Mouse (Mus musculus) stomach, embryonic 15.5 days (tissue): ENCODE results near the gene C1qa. TPM values are rescaled to one million over a fixed set of nuclear protein-coding genes. Genes with fewer than 3 reads are reported as not detected.

Source experiments
- ATAC-seq: fragments of 200-750 bp; cut with Nextera tagmentation; 2 replicates; pipeline ENCODE4 v1.8.0; 2017; ENCODE audit warnings: low read depth, moderate number of reproducible peaks, moderate TSS enrichment; ENCODE audit not compliant: insufficient read depth, low FRiP score
- H3K27ac ChIP-seq: fragments of 300-500 bp; sonication (generic); 2 replicates; pipeline ENCODE4 v1.5.1; 2015; ENCODE audit warnings: mild to moderate bottlenecking, inconsistent platforms
- H3K27me3 ChIP-seq: fragments of 300-500 bp; sonication (generic); replicated peaks from 2 replicates; pipeline ENCODE4 v1.6.1; 2015; ENCODE audit warnings: inconsistent platforms
- H3K36me3 ChIP-seq: fragments of 300-500 bp; sonication (generic); 2 replicates; pipeline ENCODE4 v1.6.1; 2015; ENCODE audit warnings: inconsistent platforms
- H3K4me1 ChIP-seq: fragments of 300-500 bp; sonication (generic); 2 replicates; pipeline ENCODE4 v1.6.1; 2015; ENCODE audit warnings: inconsistent platforms
- H3K4me2 ChIP-seq: fragments of 300-500 bp; sonication (generic); 2 replicates; pipeline ENCODE4 v1.6.1; 2015; ENCODE audit warnings: mild to moderate bottlenecking, inconsistent platforms
- H3K4me3 ChIP-seq: fragments of 300-500 bp; sonication (generic); replicated peaks from 2 replicates; pipeline ENCODE4 v1.5.1; 2015; ENCODE audit warnings: inconsistent platforms
- H3K9ac ChIP-seq: fragments of 300-500 bp; sonication (generic); 2 replicates; pipeline ENCODE4 v1.6.1; 2015; ENCODE audit warnings: inconsistent platforms
- H3K9me3 ChIP-seq: fragments of 300-500 bp; sonication (generic); 2 replicates; pipeline ENCODE4 v1.6.1; 2016; ENCODE audit warnings: inconsistent platforms
- WGBS: fragments of 180-500 bp; shearing (Covaris S2); methylation state at CpG from one replicate; pipeline ENCODE4 v1.1.7; 2015; 5-methylcytosine and 5-hydroxymethylcytosine counted together
- polyA plus RNA-seq: library from polyadenylated mRNA; unstranded; fragments of >200 nt; fragmentation: Nextera tagmentation; extraction: Ambion mirVana; gene quantifications from 2 replicates; pipeline ENCODE4 v1.2.1, GENCODE M21; 2015

The C1qa gene
- polyA plus RNA-seq, 1 experiment from 2014 or later: 54.3 TPM

- Histone ChIP-seq H3K4me2 (no peak overlapping the region), H3K4me1 (no peaks in the 10 kb centered on the region), H3K27me3 (peaks cover 10% of the 10 kb centered on the region; the same call in 1 of the 2 replicates), H3K9ac (no peak overlapping the region), H3K4me3 (no peak overlapping the region), H3K36me3 (no peaks in the 10 kb centered on the region), H3K27ac (no peak overlapping the region), H3K9me3 (no peaks in the 10 kb centered on the region)
- WGBS: 5% methylated on average over 6 of the region's 6 CpGs
- no peak for ATAC-seq
Measured at GRCm38 (mm10) chr4:136924529-136924928, 25.9 kb upstream of the C1qa start.

DNA sequence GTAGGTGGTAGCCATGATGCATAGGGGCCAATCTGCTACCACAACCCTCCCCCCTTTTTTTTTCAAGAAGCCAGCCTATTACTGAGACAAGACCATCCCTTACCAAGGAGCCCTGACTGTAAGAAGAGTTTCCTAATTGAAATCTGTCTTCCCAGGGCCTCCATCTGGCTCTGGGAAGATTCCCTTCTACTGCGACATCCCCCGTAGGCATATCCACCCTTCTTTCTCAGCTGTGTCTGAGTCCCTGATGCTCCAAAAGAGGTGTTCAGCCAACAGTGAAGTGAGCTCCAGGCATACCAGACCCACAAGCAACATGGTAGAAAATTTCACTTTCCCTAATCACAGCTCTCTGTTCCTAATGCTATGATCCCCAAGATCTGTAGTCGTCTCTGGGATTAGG is 20.9 kb upstream of the C1qa start:
- Histone ChIP-seq H3K9ac (no peak overlapping the region), H3K4me3 (no peak overlapping the region), H3K9me3 (no peaks in the 10 kb centered on the region), H3K4me2 (no peak overlapping the region), H3K27me3 (no peaks in the 10 kb centered on the region), H3K27ac (no peak overlapping the region), H3K4me1 (no peaks in the 10 kb centered on the region), H3K36me3 (no peaks in the 10 kb centered on the region)
- no peak for ATAC-seq
- 72% methylated on average over 3 of the region's 3 CpGs for WGBS

GRCm38 (mm10) chr4:136918834-136919233 is 20.2 kb upstream of the C1qa start:
- no peaks in the 10 kb centered on the region for H3K9me3 ChIP-seq
- H3K27me3 ChIP-seq: no peaks in the 10 kb centered on the region
- no peaks in the 10 kb centered on the region for H3K36me3 ChIP-seq
- no peak for ATAC-seq
- no peak overlapping the region for H3K4me2 ChIP-seq
- H3K9ac ChIP-seq: no peak overlapping the region
- H3K4me1 ChIP-seq: no peaks in the 10 kb centered on the region
- 82% methylated on average over 8 of the region's 8 CpGs for WGBS
- H3K4me3 ChIP-seq: no peak overlapping the region
- no peak overlapping the region for H3K27ac ChIP-seq

GRCm38 (mm10) chr4:136917165-136917524 is 18.5 kb upstream of the C1qa start:
- H3K9ac ChIP-seq: no peak overlapping the region
- no peak overlapping the region for H3K4me2 ChIP-seq
- no peak overlapping the region for H3K4me3 ChIP-seq
- no peaks in the 10 kb centered on the region for H3K4me1 ChIP-seq
- H3K27me3 ChIP-seq: peaks cover 13% of the 10 kb centered on the region
- H3K27ac ChIP-seq: no peak overlapping the region
- no peaks in the 10 kb centered on the region for H3K9me3 ChIP-seq
- WGBS: 30% methylated on average over 7 of the region's 7 CpGs
- ATAC-seq: no peak
- no peaks in the 10 kb centered on the region for H3K36me3 ChIP-seq

- Histone ChIP-seq H3K4me2 (no peak overlapping the region), H3K36me3 (no peaks in the 10 kb centered on the region), H3K4me1 (no peaks in the 10 kb centered on the region), H3K9ac (no peak overlapping the region), H3K4me3 (no peak overlapping the region), H3K27me3 (peaks cover 19% of the 10 kb centered on the region), H3K27ac (no peak overlapping the region), H3K9me3 (no peaks in the 10 kb centered on the region)
- 59% methylated on average over 20 of the region's 20 CpGs for WGBS
- no peak for ATAC-seq
Measured at GRCm38 (mm10) chr4:136916359-136917164, 18.0 kb upstream of the C1qa start.

- 27% methylated on average over 9 of the region's 9 CpGs for WGBS
- H3K4me1 ChIP-seq: no peaks in the 10 kb centered on the region
- peaks cover 31% of the 10 kb centered on the region for H3K27me3 ChIP-seq
- ATAC-seq: no peak
- no peaks in the 10 kb centered on the region for H3K36me3 ChIP-seq
- no peak overlapping the region for H3K27ac ChIP-seq
- no peaks in the 10 kb centered on the region for H3K9me3 ChIP-seq
- no peak overlapping the region for H3K4me2 ChIP-seq
- H3K9ac ChIP-seq: no peak overlapping the region
- H3K4me3 ChIP-seq: no peak overlapping the region
Measured at GRCm38 (mm10) chr4:136912841-136913240, 14.2 kb upstream of the C1qa start.

DNA sequence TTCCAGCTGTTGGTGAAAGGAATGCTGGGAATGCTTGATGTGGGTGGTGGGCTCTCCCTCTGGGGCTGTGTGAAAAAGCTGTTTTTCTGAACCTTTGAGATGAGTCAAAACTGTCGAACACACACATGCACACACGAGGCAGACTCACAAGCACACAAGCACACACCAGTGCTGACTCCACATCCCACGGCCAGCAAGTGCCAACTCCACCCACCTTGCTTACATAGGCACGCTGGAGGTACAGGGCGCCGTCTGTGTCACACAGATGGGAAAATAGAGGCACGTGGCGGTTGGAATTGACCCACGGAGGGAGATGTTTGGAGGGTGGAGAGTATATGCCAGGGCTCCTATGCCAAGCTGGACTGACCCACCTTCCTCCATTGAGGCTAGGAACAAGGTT is 13.2 kb upstream of the C1qa start:
- Histone ChIP-seq H3K27ac (no peak overlapping the region), H3K4me3 (no peak overlapping the region), H3K4me1 (no peaks in the 10 kb centered on the region), H3K9ac (no peak overlapping the region), H3K9me3 (no peaks in the 10 kb centered on the region), H3K27me3 (peaks cover 35% of the 10 kb centered on the region), H3K4me2 (no peak overlapping the region), H3K36me3 (no peaks in the 10 kb centered on the region)
- 44% methylated on average over 9 of the region's 9 CpGs for WGBS
- no peak for ATAC-seq

GRCm38 (mm10) chr4:136911211-136911646 is 12.6 kb upstream of the C1qa start:
- Histone ChIP-seq H3K9ac (no peak overlapping the region), H3K36me3 (no peaks in the 10 kb centered on the region), H3K4me2 (no peak overlapping the region), H3K4me1 (no peaks in the 10 kb centered on the region), H3K27ac (no peak overlapping the region), H3K9me3 (no peaks in the 10 kb centered on the region), H3K27me3 (peaks cover 37% of the 10 kb centered on the region), H3K4me3 (no peak overlapping the region)
- ATAC-seq: no peak
- 7% methylated on average over 17 of the region's 17 CpGs for WGBS

GRCm38 (mm10) chr4:136907809-136908208 is 9.2 kb upstream of the C1qa start:
- Histone ChIP-seq H3K9me3 (no peaks in the 10 kb centered on the region), H3K9ac (no peak overlapping the region), H3K27ac (no peak overlapping the region), H3K36me3 (no peaks in the 10 kb centered on the region), H3K4me3 (no peak overlapping the region), H3K4me2 (no peak overlapping the region), H3K4me1 (no peaks in the 10 kb centered on the region), H3K27me3 (peaks cover 47% of the 10 kb centered on the region)
- no peak for ATAC-seq

DNA sequence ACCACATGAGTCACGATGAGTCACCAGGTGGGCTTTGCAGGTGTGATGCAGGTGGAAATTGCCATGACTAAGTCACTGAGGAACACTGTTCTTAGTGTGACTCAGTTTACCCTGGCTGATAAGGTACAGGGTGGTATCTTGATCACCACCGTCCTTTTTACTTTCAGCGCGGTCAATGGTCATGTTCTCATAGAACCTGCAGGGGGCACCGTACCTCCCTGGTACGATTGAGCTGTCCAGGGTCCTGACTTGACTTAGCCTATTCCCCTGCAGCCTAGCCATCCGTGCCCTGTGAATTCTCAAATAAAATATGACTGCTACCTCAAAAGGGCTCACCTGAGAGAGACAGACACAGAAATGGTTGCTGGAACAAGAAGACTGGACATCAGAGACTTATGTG is 8.4 kb upstream of the C1qa start:
- WGBS: 11% methylated on average over 7 of the region's 7 CpGs
- H3K36me3 ChIP-seq: no peaks in the 10 kb centered on the region
- no peaks in the 10 kb centered on the region for H3K9me3 ChIP-seq
- peaks cover 40% of the 10 kb centered on the region for H3K27me3 ChIP-seq
- H3K4me2 ChIP-seq: no peak overlapping the region
- H3K27ac ChIP-seq: no peak overlapping the region
- no peaks in the 10 kb centered on the region for H3K4me1 ChIP-seq
- H3K9ac ChIP-seq: no peak overlapping the region
- ATAC-seq: no peak
- no peak overlapping the region for H3K4me3 ChIP-seq

GRCm38 (mm10) chr4:136904767-136905539 is 6.3 kb upstream of the C1qa start:
- no peak overlapping the region for H3K9ac ChIP-seq

GRCm38 (mm10) chr4:136899154-136899553 is 551 bp upstream of the C1qa start:
- no peak overlapping the region for H3K4me2 ChIP-seq
- H3K4me3 ChIP-seq: no peak overlapping the region
- no peak overlapping the region for H3K9ac ChIP-seq
- H3K27ac ChIP-seq: peak overlapping the region; percentile 55; the same call in 1 of the 2 replicates
- H3K36me3 ChIP-seq: no peaks in the 10 kb centered on the region
- H3K27me3 ChIP-seq: peaks cover 13% of the 10 kb centered on the region
- ATAC-seq: no peak
- H3K4me1 ChIP-seq: peaks cover 19% of the 10 kb centered on the region; the same call in 1 of the 2 replicates
- 64% methylated on average over 7 of the region's 7 CpGs for WGBS
- H3K9me3 ChIP-seq: no peaks in the 10 kb centered on the region

More at GRCm38 (mm10) chr4:136904767-136905539, 6.3 kb upstream of the C1qa start:
- no peak; the same call in 1 of the 2 replicates for ATAC-seq
- no peaks in the 10 kb centered on the region for H3K9me3 ChIP-seq
- H3K4me3 ChIP-seq: no peak overlapping the region
- H3K27ac ChIP-seq: peak overlapping the region; percentile 44
- H3K4me1 ChIP-seq: no peaks in the 10 kb centered on the region
- peaks cover 25% of the 10 kb centered on the region for H3K27me3 ChIP-seq
- WGBS: 2% methylated on average over 23 of the region's 23 CpGs
- H3K36me3 ChIP-seq: no peaks in the 10 kb centered on the region
- peak overlapping the region; percentile 8; the same call in 1 of the 2 replicates for H3K4me2 ChIP-seq
